Mouse (Mus musculus): ENCODE measurements around the gene Enpep. TPM values are rescaled to one million over a fixed set of nuclear protein-coding genes. Genes with fewer than 3 reads are reported as not detected.

Enpep gene
- total RNA-seq, 1 experiment: 0.54 TPM

- peaks cover 2 to 4% of the 10 kb centered on the region in 2 experiments; a peak in 1 of 4 replicates for H3K4me1 ChIP-seq (ENCODE audit: control insufficient read depth in 2 of 2, insufficient read depth in 2 of 2, low read length in 2 of 2, poor library complexity in 1 of 2)
- no peak for DNase-seq (ENCODE audit: low read depth, low spot score)
- H3K9me3 ChIP-seq (ENCODE audit: control insufficient read depth, insufficient read depth, low read depth, low read length): no peaks in the 10 kb centered on the region
- H3K4me3 ChIP-seq (ENCODE audit: insufficient read depth in 1 of 2, low read depth in 1 of 2, low read length in 2 of 2, poor library complexity in 1 of 2, severe bottlenecking in 1 of 2): no peak overlapping the region
- no peak overlapping the region for H3K9ac ChIP-seq (ENCODE audit: insufficient read depth, low read depth, low read length, poor library complexity, severe bottlenecking)
- TF ChIP-seq ZC3H11A (IDR thresholded peaks at IDR 0.05; ENCODE audit: borderline replicate concordance, low read depth, low read length) (no peak), CHD2 (IDR thresholded peaks at IDR 0.05; ENCODE audit: low read depth, low read length) (no peak), HCFC1 (IDR thresholded peaks at IDR 0.05; ENCODE audit: borderline replicate concordance, insufficient read depth, low read length) (no peak), MAFK (IDR thresholded peaks at IDR 0.05; ENCODE audit: insufficient read depth, low read depth, low read length) (no peak), ZNF384 (IDR thresholded peaks at IDR 0.05; ENCODE audit: low read depth, low read length) (no peak)
- no peaks in the 10 kb centered on the region for H3K36me3 ChIP-seq (ENCODE audit: control insufficient read depth, insufficient read depth, low read length, poor library complexity, severe bottlenecking)
- in situ Hi-C loops (cut with MboI; ENCODE audit: low sequenced_read_pairs in 2 of 2, unreplicated experiment in 2 of 2): no loop called here
- no peak overlapping the region for H3K27ac ChIP-seq (ENCODE audit: insufficient read depth, low read depth, low read length, poor library complexity, severe bottlenecking)
Measured at GRCm38 (mm10) chr3:129295883-129296282, 36.6 kb downstream of the Enpep start.

GRCm38 (mm10) chr3:129289536-129289935 lies 43.0 kb downstream of the Enpep start:
- no peak overlapping the region for H3K27ac ChIP-seq (ENCODE audit: insufficient read depth, low read depth, low read length, poor library complexity, severe bottlenecking)
- no peaks in the 10 kb centered on the region for H3K36me3 ChIP-seq (ENCODE audit: control insufficient read depth, insufficient read depth, low read length, poor library complexity, severe bottlenecking)
- in situ Hi-C loops (cut with MboI; ENCODE audit: low sequenced_read_pairs in 2 of 2, unreplicated experiment in 2 of 2): no loop called here
- H3K4me3 ChIP-seq (ENCODE audit: insufficient read depth in 1 of 2, low read depth in 1 of 2, low read length in 2 of 2, poor library complexity in 1 of 2, severe bottlenecking in 1 of 2): no peak overlapping the region
- no peak overlapping the region for H3K9ac ChIP-seq (ENCODE audit: insufficient read depth, low read depth, low read length, poor library complexity, severe bottlenecking)
- H3K4me1 ChIP-seq (ENCODE audit: control insufficient read depth in 2 of 2, insufficient read depth in 2 of 2, low read length in 2 of 2, poor library complexity in 1 of 2): no peaks in the 10 kb centered on the region
- H3K9me3 ChIP-seq (ENCODE audit: control insufficient read depth, insufficient read depth, low read depth, low read length): no peaks in the 10 kb centered on the region
- TF ChIP-seq CHD2 (IDR thresholded peaks at IDR 0.05; ENCODE audit: low read depth, low read length) (no peak), ZC3H11A (IDR thresholded peaks at IDR 0.05; ENCODE audit: borderline replicate concordance, low read depth, low read length) (no peak), HCFC1 (IDR thresholded peaks at IDR 0.05; ENCODE audit: borderline replicate concordance, insufficient read depth, low read length) (no peak), MAFK (IDR thresholded peaks at IDR 0.05; ENCODE audit: insufficient read depth, low read depth, low read length) (no peak), ZNF384 (IDR thresholded peaks at IDR 0.05; ENCODE audit: low read depth, low read length) (no peak)
- no peak for DNase-seq (ENCODE audit: low read depth, low spot score)

GRCm38 (mm10) chr3:129287140-129287539 lies 45.4 kb downstream of the Enpep start:
- H3K27ac ChIP-seq (ENCODE audit: insufficient read depth, low read depth, low read length, poor library complexity, severe bottlenecking): no peak overlapping the region
- in situ Hi-C loops (cut with MboI; ENCODE audit: low sequenced_read_pairs in 2 of 2, unreplicated experiment in 2 of 2): no loop called here
- no peak for DNase-seq (ENCODE audit: low read depth, low spot score)
- TF ChIP-seq ZC3H11A (IDR thresholded peaks at IDR 0.05; ENCODE audit: borderline replicate concordance, low read depth, low read length) (no peak), HCFC1 (IDR thresholded peaks at IDR 0.05; ENCODE audit: borderline replicate concordance, insufficient read depth, low read length) (no peak), MAFK (IDR thresholded peaks at IDR 0.05; ENCODE audit: insufficient read depth, low read depth, low read length) (no peak), ZNF384 (IDR thresholded peaks at IDR 0.05; ENCODE audit: low read depth, low read length) (no peak), CHD2 (IDR thresholded peaks at IDR 0.05; ENCODE audit: low read depth, low read length) (no peak)
- H3K4me3 ChIP-seq (ENCODE audit: insufficient read depth in 1 of 2, low read depth in 1 of 2, low read length in 2 of 2, poor library complexity in 1 of 2, severe bottlenecking in 1 of 2): no peak overlapping the region
- no peaks in the 10 kb centered on the region for H3K36me3 ChIP-seq (ENCODE audit: control insufficient read depth, insufficient read depth, low read length, poor library complexity, severe bottlenecking)
- no peak overlapping the region for H3K9ac ChIP-seq (ENCODE audit: insufficient read depth, low read depth, low read length, poor library complexity, severe bottlenecking)
- H3K9me3 ChIP-seq (ENCODE audit: control insufficient read depth, insufficient read depth, low read depth, low read length): no peaks in the 10 kb centered on the region
- no peaks in the 10 kb centered on the region for H3K4me1 ChIP-seq (ENCODE audit: control insufficient read depth in 2 of 2, insufficient read depth in 2 of 2, low read length in 2 of 2, poor library complexity in 1 of 2)

- no peak for DNase-seq (ENCODE audit: low read depth, low spot score)
- no peak overlapping the region for H3K27ac ChIP-seq (ENCODE audit: insufficient read depth, low read depth, low read length, poor library complexity, severe bottlenecking)
- no peaks in the 10 kb centered on the region for H3K4me1 ChIP-seq (ENCODE audit: control insufficient read depth in 2 of 2, insufficient read depth in 2 of 2, low read length in 2 of 2, poor library complexity in 1 of 2)
- H3K36me3 ChIP-seq (ENCODE audit: control insufficient read depth, insufficient read depth, low read length, poor library complexity, severe bottlenecking): no peaks in the 10 kb centered on the region
- in situ Hi-C loops (cut with MboI; ENCODE audit: low sequenced_read_pairs in 2 of 2, unreplicated experiment in 2 of 2): no loop called here
- no peaks in the 10 kb centered on the region for H3K9me3 ChIP-seq (ENCODE audit: control insufficient read depth, insufficient read depth, low read depth, low read length)
- H3K4me3 ChIP-seq (ENCODE audit: insufficient read depth in 1 of 2, low read depth in 1 of 2, low read length in 2 of 2, poor library complexity in 1 of 2, severe bottlenecking in 1 of 2): no peak overlapping the region
- TF ChIP-seq MAFK (IDR thresholded peaks at IDR 0.05; ENCODE audit: insufficient read depth, low read depth, low read length) (no peak), HCFC1 (IDR thresholded peaks at IDR 0.05; ENCODE audit: borderline replicate concordance, insufficient read depth, low read length) (no peak), CHD2 (IDR thresholded peaks at IDR 0.05; ENCODE audit: low read depth, low read length) (no peak), ZC3H11A (IDR thresholded peaks at IDR 0.05; ENCODE audit: borderline replicate concordance, low read depth, low read length) (no peak), ZNF384 (IDR thresholded peaks at IDR 0.05; ENCODE audit: low read depth, low read length) (no peak)
- H3K9ac ChIP-seq (ENCODE audit: insufficient read depth, low read depth, low read length, poor library complexity, severe bottlenecking): no peak overlapping the region
Measured at GRCm38 (mm10) chr3:129286426-129286825, 46.1 kb downstream of the Enpep start.

- TF ChIP-seq ZNF384 (IDR thresholded peaks at IDR 0.05; ENCODE audit: low read depth, low read length) (no peak), ZC3H11A (IDR thresholded peaks at IDR 0.05; ENCODE audit: borderline replicate concordance, low read depth, low read length) (no peak), CHD2 (IDR thresholded peaks at IDR 0.05; ENCODE audit: low read depth, low read length) (no peak), MAFK (IDR thresholded peaks at IDR 0.05; ENCODE audit: insufficient read depth, low read depth, low read length) (no peak), HCFC1 (IDR thresholded peaks at IDR 0.05; ENCODE audit: borderline replicate concordance, insufficient read depth, low read length) (no peak)
- Histone ChIP-seq H3K4me3 (ENCODE audit: insufficient read depth in 1 of 2, low read depth in 1 of 2, low read length in 2 of 2, poor library complexity in 1 of 2, severe bottlenecking in 1 of 2) (no peak overlapping the region), H3K4me1 (ENCODE audit: control insufficient read depth in 2 of 2, insufficient read depth in 2 of 2, low read length in 2 of 2, poor library complexity in 1 of 2) (no peaks in the 10 kb centered on the region), H3K27ac (ENCODE audit: insufficient read depth, low read depth, low read length, poor library complexity, severe bottlenecking) (no peak overlapping the region), H3K9me3 (ENCODE audit: control insufficient read depth, insufficient read depth, low read depth, low read length) (no peaks in the 10 kb centered on the region), H3K9ac (ENCODE audit: insufficient read depth, low read depth, low read length, poor library complexity, severe bottlenecking) (no peak overlapping the region), H3K36me3 (ENCODE audit: control insufficient read depth, insufficient read depth, low read length, poor library complexity, severe bottlenecking) (no peaks in the 10 kb centered on the region)
- no peak for DNase-seq (ENCODE audit: low read depth, low spot score)
- in situ Hi-C loops (cut with MboI; ENCODE audit: low sequenced_read_pairs in 2 of 2, unreplicated experiment in 2 of 2): no loop called here
Measured at GRCm38 (mm10) chr3:129284326-129284725, 48.2 kb downstream of the Enpep start.
